Mouse (Mus musculus) liver, embryonic 14.5 days (tissue): Measurements from ENCODE around the gene Sel1l3.

Experiments used
- CTCF ChIP-seq: IDR thresholded peaks from 2 replicates; pipeline ENCODE4 v1.5.1; 2016; ENCODE audit warnings: antibody characterized with exemption, low read depth, control low read depth
- EP300 ChIP-seq: IDR thresholded peaks from 2 replicates; pipeline ENCODE4 v1.6.1; 2016; ENCODE audit warnings: antibody characterized with exemption, low read depth

DNA sequence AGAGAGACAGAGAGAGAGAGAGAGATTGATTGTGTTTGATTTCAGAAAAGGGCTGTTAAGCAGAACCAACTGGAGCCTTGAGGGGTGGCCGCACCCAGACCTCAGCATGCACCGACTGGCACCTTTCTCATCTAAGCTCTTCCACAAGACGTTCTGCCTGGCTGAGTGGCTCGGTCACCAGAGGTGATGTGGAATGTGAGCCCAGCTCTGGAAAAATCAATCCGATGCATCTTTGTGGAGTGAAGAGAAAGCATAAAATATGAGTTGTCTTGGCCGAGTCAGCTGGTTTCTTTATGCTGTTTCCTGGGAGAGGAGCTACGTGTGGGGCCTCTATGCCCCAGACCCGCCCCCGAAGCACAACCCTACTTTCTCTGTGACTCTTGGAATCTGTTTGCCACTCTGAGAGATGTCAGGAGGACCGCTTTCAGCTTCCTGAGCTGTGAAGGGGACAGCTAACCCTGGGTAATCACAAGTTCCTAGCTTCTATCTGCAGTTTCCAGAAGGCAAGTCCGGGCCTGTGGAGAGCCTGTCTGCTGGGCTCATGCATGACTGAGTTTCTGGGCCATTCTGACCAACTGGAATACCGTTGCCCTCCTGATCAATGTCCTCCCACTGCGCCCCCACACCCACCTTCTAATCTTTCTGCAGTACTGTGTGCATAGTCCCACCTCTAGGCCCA, 109.4 kb downstream of the Sel1l3 start:
- TF ChIP-seq CTCF (no peak), EP300 (no peak)
